Mouse (Mus musculus): ENCODE measurements around the gene Ikzf1. TPM values are rescaled to one million over a fixed set of nuclear protein-coding genes. Genes with fewer than 3 reads are reported as not detected.

Gene Ikzf1
- total RNA-seq, 1 experiment = 0.49 TPM

DNA sequence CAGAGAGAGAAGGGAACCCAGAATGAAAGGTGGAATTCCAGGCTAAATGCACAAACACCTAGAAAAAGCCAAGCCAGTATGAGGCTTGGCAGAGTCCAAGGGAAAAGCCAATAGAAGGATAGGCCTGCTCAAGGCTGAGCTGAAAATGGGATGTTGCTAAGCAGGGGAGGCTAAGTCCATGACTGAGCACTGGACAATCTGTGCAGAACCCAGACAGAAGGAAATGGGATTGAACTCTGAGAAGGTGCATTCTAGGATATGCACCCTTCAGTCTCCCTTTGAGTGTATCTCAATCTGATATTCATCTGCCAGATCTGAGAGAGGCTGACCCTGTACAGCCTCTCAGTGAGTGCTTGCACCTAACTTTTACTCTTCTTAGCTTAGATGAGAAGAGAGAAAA is 25.9 kb downstream of the Ikzf1 start:
- TF ChIP-seq ZC3H11A (IDR thresholded peaks at IDR 0.05; ENCODE audit: borderline replicate concordance, low read depth, low read length) (no peak), HCFC1 (IDR thresholded peaks at IDR 0.05; ENCODE audit: borderline replicate concordance, insufficient read depth, low read length) (no peak), ZNF384 (IDR thresholded peaks at IDR 0.05; ENCODE audit: low read depth, low read length) (no peak), MAFK (IDR thresholded peaks at IDR 0.05; ENCODE audit: insufficient read depth, low read depth, low read length) (no peak), CHD2 (IDR thresholded peaks at IDR 0.05; ENCODE audit: low read depth, low read length) (no peak)
- Histone ChIP-seq H3K4me1 (ENCODE audit: control insufficient read depth in 2 of 2, insufficient read depth in 2 of 2, low read length in 2 of 2, poor library complexity in 1 of 2) (no peaks in the 10 kb centered on the region), H3K9ac (ENCODE audit: insufficient read depth, low read depth, low read length, poor library complexity, severe bottlenecking) (no peak overlapping the region), H3K27ac (ENCODE audit: insufficient read depth, low read depth, low read length, poor library complexity, severe bottlenecking) (no peak overlapping the region), H3K9me3 (ENCODE audit: control insufficient read depth, insufficient read depth, low read depth, low read length) (no peaks in the 10 kb centered on the region), H3K4me3 (ENCODE audit: insufficient read depth in 1 of 2, low read depth in 1 of 2, low read length in 2 of 2, poor library complexity in 1 of 2, severe bottlenecking in 1 of 2) (no peak overlapping the region), H3K36me3 (ENCODE audit: control insufficient read depth, insufficient read depth, low read length, poor library complexity, severe bottlenecking) (no peaks in the 10 kb centered on the region)
- in situ Hi-C loops (cut with MboI; ENCODE audit: low sequenced_read_pairs in 2 of 2, unreplicated experiment in 2 of 2) = no loop called here
- DNase-seq (ENCODE audit: low read depth, low spot score) = no peak

DNA sequence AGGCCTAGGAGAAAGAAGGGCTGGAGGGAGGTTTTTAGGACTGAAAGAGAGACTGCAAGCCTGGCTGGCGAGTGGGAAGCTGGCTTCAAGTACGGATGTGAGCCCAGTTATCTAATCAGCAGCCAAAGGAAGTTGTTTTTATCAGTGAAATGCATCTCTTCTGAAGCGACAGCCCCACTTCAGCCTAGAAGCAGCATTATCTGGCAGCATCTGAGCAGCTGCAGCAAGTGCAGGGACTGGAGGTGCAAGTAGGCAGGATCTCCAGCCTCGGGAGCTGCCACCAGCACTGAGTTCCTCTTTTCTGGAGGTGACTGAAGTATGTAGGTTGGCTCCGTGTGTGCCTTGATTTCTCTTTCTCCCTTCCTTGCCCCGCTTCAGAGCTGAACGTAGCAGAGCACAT is 26.9 kb downstream of the Ikzf1 start:
- no peak overlapping the region for H3K9ac ChIP-seq (ENCODE audit: insufficient read depth, low read depth, low read length, poor library complexity, severe bottlenecking)
- H3K36me3 ChIP-seq (ENCODE audit: control insufficient read depth, insufficient read depth, low read length, poor library complexity, severe bottlenecking) = no peaks in the 10 kb centered on the region
- in situ Hi-C loops (cut with MboI; ENCODE audit: low sequenced_read_pairs in 2 of 2, unreplicated experiment in 2 of 2) = no loop called here
- no peaks in the 10 kb centered on the region for H3K9me3 ChIP-seq (ENCODE audit: control insufficient read depth, insufficient read depth, low read depth, low read length)
- no peak for DNase-seq (ENCODE audit: low read depth, low spot score)
- no peak overlapping the region for H3K4me3 ChIP-seq (ENCODE audit: insufficient read depth in 1 of 2, low read depth in 1 of 2, low read length in 2 of 2, poor library complexity in 1 of 2, severe bottlenecking in 1 of 2)
- no peak overlapping the region for H3K27ac ChIP-seq (ENCODE audit: insufficient read depth, low read depth, low read length, poor library complexity, severe bottlenecking)
- no peaks in the 10 kb centered on the region for H3K4me1 ChIP-seq (ENCODE audit: control insufficient read depth in 2 of 2, insufficient read depth in 2 of 2, low read length in 2 of 2, poor library complexity in 1 of 2)
- TF ChIP-seq CHD2 (IDR thresholded peaks at IDR 0.05; ENCODE audit: low read depth, low read length) = no peak
- no peak for TF ChIP-seq ZNF384 (IDR thresholded peaks at IDR 0.05; ENCODE audit: low read depth, low read length)
- no peak for TF ChIP-seq HCFC1 (IDR thresholded peaks at IDR 0.05; ENCODE audit: borderline replicate concordance, insufficient read depth, low read length)
- TF ChIP-seq ZC3H11A (IDR thresholded peaks at IDR 0.05; ENCODE audit: borderline replicate concordance, low read depth, low read length) = no peak
- TF ChIP-seq MAFK (IDR thresholded peaks at IDR 0.05; ENCODE audit: insufficient read depth, low read depth, low read length) = no peak

DNA sequence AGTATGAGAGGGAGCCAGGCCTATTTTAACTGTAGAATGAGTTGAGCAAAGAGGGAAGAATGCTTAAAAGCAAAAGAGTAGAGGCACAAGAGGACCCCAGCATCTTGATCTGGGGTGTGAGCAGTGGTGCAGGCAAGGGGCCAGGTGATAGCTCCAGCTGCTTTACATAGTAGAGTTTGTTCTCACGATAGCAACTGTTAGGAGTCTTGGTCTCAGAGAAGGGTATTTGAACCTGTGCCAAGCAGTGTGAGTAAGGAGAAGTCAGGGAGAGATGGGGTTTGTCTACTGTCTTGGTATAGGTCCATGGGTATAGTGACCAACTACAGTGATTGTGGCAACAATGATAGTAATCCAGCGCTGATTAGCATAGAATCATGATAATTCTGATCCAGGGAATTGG is 29.9 kb downstream of the Ikzf1 start:
- DNase-seq (ENCODE audit: low read depth, low spot score) = no peak
- TF ChIP-seq ZNF384 (IDR thresholded peaks at IDR 0.05; ENCODE audit: low read depth, low read length) (no peak), HCFC1 (IDR thresholded peaks at IDR 0.05; ENCODE audit: borderline replicate concordance, insufficient read depth, low read length) (no peak), CHD2 (IDR thresholded peaks at IDR 0.05; ENCODE audit: low read depth, low read length) (no peak), ZC3H11A (IDR thresholded peaks at IDR 0.05; ENCODE audit: borderline replicate concordance, low read depth, low read length) (no peak), MAFK (IDR thresholded peaks at IDR 0.05; ENCODE audit: insufficient read depth, low read depth, low read length) (no peak)
- Histone ChIP-seq H3K4me3 (ENCODE audit: insufficient read depth in 1 of 2, low read depth in 1 of 2, low read length in 2 of 2, poor library complexity in 1 of 2, severe bottlenecking in 1 of 2) (no peak overlapping the region), H3K9me3 (ENCODE audit: control insufficient read depth, insufficient read depth, low read depth, low read length) (no peaks in the 10 kb centered on the region), H3K9ac (ENCODE audit: insufficient read depth, low read depth, low read length, poor library complexity, severe bottlenecking) (no peak overlapping the region), H3K4me1 (ENCODE audit: control insufficient read depth in 2 of 2, insufficient read depth in 2 of 2, low read length in 2 of 2, poor library complexity in 1 of 2) (no peaks in the 10 kb centered on the region), H3K36me3 (ENCODE audit: control insufficient read depth, insufficient read depth, low read length, poor library complexity, severe bottlenecking) (no peaks in the 10 kb centered on the region), H3K27ac (ENCODE audit: insufficient read depth, low read depth, low read length, poor library complexity, severe bottlenecking) (no peak overlapping the region)
- in situ Hi-C loops (cut with MboI; ENCODE audit: low sequenced_read_pairs in 2 of 2, unreplicated experiment in 2 of 2) = no loop called here

DNA sequence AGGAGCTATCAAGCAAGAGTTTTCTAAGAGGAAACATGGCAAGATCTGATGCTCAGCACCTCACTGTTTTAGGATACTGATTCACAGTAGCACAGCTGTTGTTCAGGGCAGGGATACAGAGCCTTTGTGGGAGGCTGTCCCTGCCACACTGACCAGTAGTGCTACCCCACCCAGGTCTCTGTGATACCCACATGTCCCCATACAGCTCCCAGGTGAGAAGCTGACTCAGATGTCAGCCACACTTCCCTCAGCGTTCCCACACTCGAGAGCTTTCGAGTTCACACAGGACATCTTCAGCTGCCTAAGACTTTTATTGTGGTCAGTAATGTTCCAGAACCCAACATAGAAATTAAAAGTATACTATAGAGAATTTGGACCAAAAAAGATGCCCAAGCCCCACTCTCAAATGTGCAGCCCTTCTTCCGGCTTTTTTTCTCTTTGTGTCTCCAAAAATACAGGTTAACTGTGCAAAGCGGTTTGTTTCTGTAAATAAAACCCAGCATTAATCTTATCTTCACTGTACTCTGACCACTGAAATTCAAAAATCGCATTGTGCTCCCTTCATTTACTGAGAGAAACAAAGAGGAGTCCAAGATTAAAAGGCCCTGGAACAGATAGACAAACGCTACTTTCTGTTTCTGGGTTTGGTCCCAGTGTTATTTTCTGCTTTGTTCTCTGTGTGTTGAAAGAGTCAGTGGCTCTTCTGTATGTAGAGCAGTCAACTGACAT is 31.3 kb downstream of the Ikzf1 start:
- no peak overlapping the region for H3K27ac ChIP-seq (ENCODE audit: insufficient read depth, low read depth, low read length, poor library complexity, severe bottlenecking)
- H3K9me3 ChIP-seq (ENCODE audit: control insufficient read depth, insufficient read depth, low read depth, low read length) = no peaks in the 10 kb centered on the region
- no peaks in the 10 kb centered on the region for H3K4me1 ChIP-seq (ENCODE audit: control insufficient read depth in 2 of 2, insufficient read depth in 2 of 2, low read length in 2 of 2, poor library complexity in 1 of 2)
- no peak for DNase-seq (ENCODE audit: low read depth, low spot score)
- TF ChIP-seq HCFC1 (IDR thresholded peaks at IDR 0.05; ENCODE audit: borderline replicate concordance, insufficient read depth, low read length) = no peak
- TF ChIP-seq ZC3H11A (IDR thresholded peaks at IDR 0.05; ENCODE audit: borderline replicate concordance, low read depth, low read length) = no peak
- TF ChIP-seq MAFK (IDR thresholded peaks at IDR 0.05; ENCODE audit: insufficient read depth, low read depth, low read length) = no peak
- TF ChIP-seq ZNF384 (IDR thresholded peaks at IDR 0.05; ENCODE audit: low read depth, low read length) = no peak
- no peak for TF ChIP-seq CHD2 (IDR thresholded peaks at IDR 0.05; ENCODE audit: low read depth, low read length)
- no peak overlapping the region for H3K4me3 ChIP-seq (ENCODE audit: insufficient read depth in 1 of 2, low read depth in 1 of 2, low read length in 2 of 2, poor library complexity in 1 of 2, severe bottlenecking in 1 of 2)
- in situ Hi-C loops (cut with MboI; ENCODE audit: low sequenced_read_pairs in 2 of 2, unreplicated experiment in 2 of 2) = no loop called here
- no peaks in the 10 kb centered on the region for H3K36me3 ChIP-seq (ENCODE audit: control insufficient read depth, insufficient read depth, low read length, poor library complexity, severe bottlenecking)
- no peak overlapping the region for H3K9ac ChIP-seq (ENCODE audit: insufficient read depth, low read depth, low read length, poor library complexity, severe bottlenecking)

Data from ES-E14 (cell line).